Mouse (Mus musculus) intestine, postnatal 0 days (tissue): ENCODE measurements around the gene Dysf. TPM values are rescaled to one million over a fixed set of nuclear protein-coding genes. Genes with fewer than 3 reads are reported as not detected.
A peak's percentile ranks its signal among the peaks of the same experiment; 100 is the strongest.

Experiments
- ATAC-seq: fragments of 200-750 bp; cut with Nextera tagmentation; 2 replicates; pipeline ENCODE4 v1.8.0; 2017; ENCODE audit warnings: mild to moderate bottlenecking, moderate TSS enrichment, moderate library complexity
- H3K27ac ChIP-seq: fragments of 300-500 bp; sonication (generic); 2 replicates; pipeline ENCODE4 v1.5.1; 2014; ENCODE audit warnings: mild to moderate bottlenecking, low read depth, low read length, moderate library complexity
- H3K27me3 ChIP-seq: fragments of 300-500 bp; sonication (generic); replicated peaks from 2 replicates; pipeline ENCODE4 v1.6.1; 2014; ENCODE audit warnings: low read length, mixed read lengths; ENCODE audit not compliant: control insufficient read depth, insufficient read depth
- H3K36me3 ChIP-seq: fragments of 300-500 bp; sonication (generic); 2 replicates; pipeline ENCODE4 v1.6.1; 2014; ENCODE audit warnings: mild to moderate bottlenecking, moderate library complexity; ENCODE audit not compliant: control insufficient read depth, insufficient read depth
- H3K4me1 ChIP-seq: fragments of 300-500 bp; sonication (generic); replicated peaks from 2 replicates; pipeline ENCODE4 v1.6.1; 2014; ENCODE audit warnings: antibody characterized with exemption, low read length, mixed read lengths; ENCODE audit not compliant: control insufficient read depth, insufficient read depth
- H3K4me2 ChIP-seq: fragments of 300-500 bp; sonication (generic); replicated peaks from 2 replicates; pipeline ENCODE4 v1.6.1; 2014; ENCODE audit warnings: low read depth, mild to moderate bottlenecking, moderate library complexity
- H3K4me3 ChIP-seq: fragments of 300-500 bp; sonication (generic); 2 replicates; pipeline ENCODE4 v1.5.1; 2014; ENCODE audit warnings: low read depth, low read length
- H3K9ac ChIP-seq: fragments of 300-500 bp; sonication (generic); 2 replicates; pipeline ENCODE4 v1.6.1; 2014; ENCODE audit warnings: mild to moderate bottlenecking, low read depth, low read length
- H3K9me3 ChIP-seq: fragments of 300-500 bp; sonication (generic); 2 replicates; pipeline ENCODE4 v1.6.1; 2016; ENCODE audit warnings: mixed run types; ENCODE audit not compliant: control insufficient read depth
- CTCF ChIP-seq: sonication (generic); IDR thresholded peaks from 2 replicates; pipeline ENCODE4 v1.5.1; 2016; ENCODE audit warnings: low read depth, mild to moderate bottlenecking, control low read depth, antibody characterized with exemption, moderate library complexity
- WGBS: fragments of 180-500 bp; shearing (Covaris S2); extraction: QIAGEN DNeasy Blood & Tissue Kit; methylation state at CpG from one replicate; pipeline ENCODE4 v1.1.7; 2014; 5-methylcytosine and 5-hydroxymethylcytosine counted together
- polyA plus RNA-seq: library from polyadenylated mRNA; unstranded; fragments of >200 nt; fragmentation: Nextera tagmentation; extraction: Ambion mirVana; gene quantifications from 2 replicates; pipeline ENCODE4 v1.2.1, GENCODE M21; 2015

Dysf gene
- polyA plus RNA-seq, 1 experiment from 2014 or later, result 5.1 TPM

GRCm38 (mm10) chr6:84072574-84072973 is 64.2 kb downstream of the Dysf start:
- H3K9ac ChIP-seq, result no peak overlapping the region
- no peaks in the 10 kb centered on the region for H3K27me3 ChIP-seq
- WGBS, result 67% methylated on average over 9 of the region's 9 CpGs
- H3K27ac ChIP-seq, result no peak overlapping the region
- no peak overlapping the region for H3K4me2 ChIP-seq
- no peaks in the 10 kb centered on the region; the same call in 1 of the 2 replicates for H3K36me3 ChIP-seq
- no peak for ATAC-seq
- H3K4me1 ChIP-seq, result no peaks in the 10 kb centered on the region
- no peaks in the 10 kb centered on the region for H3K9me3 ChIP-seq
- TF ChIP-seq CTCF, result peak; percentile 54
- H3K4me3 ChIP-seq, result no peak overlapping the region

GRCm38 (mm10) chr6:84078172-84078571 is 69.8 kb downstream of the Dysf start:
- no peaks in the 10 kb centered on the region for H3K4me1 ChIP-seq
- TF ChIP-seq CTCF, result peak; percentile 63
- ATAC-seq, result no peak
- no peak overlapping the region for H3K4me2 ChIP-seq
- WGBS, result 48% methylated on average over 1 of the region's 1 CpGs
- no peak overlapping the region for H3K9ac ChIP-seq
- H3K27me3 ChIP-seq, result no peaks in the 10 kb centered on the region
- no peak overlapping the region for H3K27ac ChIP-seq
- no peaks in the 10 kb centered on the region for H3K9me3 ChIP-seq
- H3K36me3 ChIP-seq, result no peaks in the 10 kb centered on the region
- no peak overlapping the region for H3K4me3 ChIP-seq

- 89% methylated on average over 3 of the region's 3 CpGs for WGBS
- TF ChIP-seq CTCF, result no peak
- Histone ChIP-seq H3K36me3 (no peaks in the 10 kb centered on the region), H3K27me3 (no peaks in the 10 kb centered on the region), H3K4me3 (no peak overlapping the region), H3K9me3 (no peaks in the 10 kb centered on the region), H3K9ac (no peak overlapping the region), H3K4me1 (no peaks in the 10 kb centered on the region), H3K4me2 (no peak overlapping the region), H3K27ac (no peak overlapping the region)
- ATAC-seq, result no peak
Observed at GRCm38 (mm10) chr6:84080631-84081030, 72.2 kb downstream of the Dysf start.

DNA sequence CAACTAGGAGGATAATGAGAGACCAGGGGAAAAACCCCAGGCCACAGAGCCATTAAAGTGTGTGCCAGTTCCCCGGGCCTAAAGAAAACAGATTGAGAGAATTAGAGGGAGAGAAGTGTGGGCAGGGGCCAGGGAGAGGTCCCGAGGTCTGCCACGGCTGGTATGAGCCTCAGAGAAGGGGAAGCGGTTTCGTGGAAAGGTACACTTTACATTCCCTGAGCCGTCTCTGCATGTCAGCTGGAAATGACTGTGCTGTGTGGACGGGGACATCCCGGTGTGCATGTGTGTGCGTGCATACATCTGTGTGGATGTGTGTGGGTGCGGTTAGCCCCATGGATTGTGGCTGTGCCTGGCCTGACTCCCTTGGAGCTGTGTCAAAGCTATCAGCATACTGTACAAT is 76.4 kb downstream of the Dysf start:
- 80% methylated on average over 10 of the region's 10 CpGs for WGBS
- H3K4me3 ChIP-seq, result no peak overlapping the region
- no peak for TF ChIP-seq CTCF

DNA sequence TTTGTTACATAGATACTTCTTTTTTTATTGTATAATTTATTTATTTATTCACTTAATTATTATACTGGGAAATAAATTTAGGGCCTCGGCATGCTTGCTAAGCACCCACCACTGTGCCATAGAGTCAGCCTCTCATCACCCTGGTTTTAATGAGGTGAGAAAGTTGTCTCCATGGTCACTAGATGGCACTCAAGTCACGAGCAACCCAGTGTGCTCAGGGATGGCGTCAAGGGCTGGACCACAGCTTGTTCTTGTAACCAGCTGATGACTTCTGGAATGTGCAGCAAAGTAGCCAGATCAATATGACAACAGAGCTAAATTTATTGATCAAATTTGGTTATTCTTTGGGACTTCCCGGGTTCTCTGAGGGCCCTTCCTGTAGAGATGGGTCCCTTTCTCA is 85.1 kb downstream of the Dysf start:
- Histone ChIP-seq H3K27me3 (no peaks in the 10 kb centered on the region), H3K9ac (no peak overlapping the region), H3K9me3 (no peaks in the 10 kb centered on the region), H3K4me3 (no peak overlapping the region), H3K27ac (no peak overlapping the region), H3K4me2 (no peak overlapping the region), H3K36me3 (no peaks in the 10 kb centered on the region), H3K4me1 (no peaks in the 10 kb centered on the region)
- peak; percentile 83 for TF ChIP-seq CTCF
- 23% methylated on average over 4 of the region's 4 CpGs for WGBS
- no peak for ATAC-seq

More for the DNA sequence above, 76.4 kb downstream of the Dysf start:
- no peak overlapping the region for H3K27ac ChIP-seq
- no peak for ATAC-seq
- no peaks in the 10 kb centered on the region for H3K9me3 ChIP-seq
- no peaks in the 10 kb centered on the region for H3K36me3 ChIP-seq
- H3K9ac ChIP-seq, result no peak overlapping the region
- no peaks in the 10 kb centered on the region for H3K4me1 ChIP-seq
- H3K4me2 ChIP-seq, result no peak overlapping the region
- no peaks in the 10 kb centered on the region for H3K27me3 ChIP-seq

GRCm38 (mm10) chr6:84094536-84094935 is 86.1 kb downstream of the Dysf start:
- WGBS, result 95% methylated on average over 9 of the region's 9 CpGs
- Histone ChIP-seq H3K9me3 (no peaks in the 10 kb centered on the region), H3K36me3 (no peaks in the 10 kb centered on the region), H3K4me2 (no peak overlapping the region), H3K9ac (no peak overlapping the region), H3K4me3 (no peak overlapping the region), H3K4me1 (no peaks in the 10 kb centered on the region), H3K27ac (no peak overlapping the region), H3K27me3 (no peaks in the 10 kb centered on the region)
- TF ChIP-seq CTCF, result no peak
- ATAC-seq, result no peak

DNA sequence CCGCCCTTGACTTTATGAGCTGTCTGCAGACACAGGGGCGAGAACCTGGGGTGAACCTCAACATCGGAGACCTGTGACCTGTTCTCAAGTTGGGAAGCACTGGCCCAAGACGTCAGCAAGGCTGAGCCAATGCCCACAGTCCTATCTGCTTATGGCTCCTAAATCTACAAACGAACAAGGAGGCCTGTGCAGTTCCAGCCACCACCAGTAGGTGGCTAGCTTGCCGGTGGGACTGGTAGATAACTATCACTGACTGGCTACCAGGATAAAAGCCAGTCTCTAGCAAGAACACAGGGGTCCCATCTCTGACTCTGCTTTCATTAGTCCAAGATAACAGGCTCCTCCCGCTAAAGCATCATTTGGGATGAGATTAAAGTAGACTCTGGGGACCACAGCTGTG is 86.6 kb downstream of the Dysf start:
- ATAC-seq, result no peak
- H3K27ac ChIP-seq, result no peak overlapping the region
- no peaks in the 10 kb centered on the region for H3K36me3 ChIP-seq
- H3K9me3 ChIP-seq, result no peaks in the 10 kb centered on the region
- H3K9ac ChIP-seq, result no peak overlapping the region
- no peaks in the 10 kb centered on the region for H3K27me3 ChIP-seq
- TF ChIP-seq CTCF, result peak; percentile 85
- no peak overlapping the region for H3K4me3 ChIP-seq
- no peak overlapping the region for H3K4me2 ChIP-seq
- no peaks in the 10 kb centered on the region for H3K4me1 ChIP-seq
- 27% methylated on average over 7 of the region's 7 CpGs for WGBS
